Mouse (Mus musculus) spleen, adult 2 months (tissue): Measurements from ENCODE around the gene Ube2cbp.

Source experiments
- CTCF ChIP-seq: fragments of 200-500 bp; IDR thresholded peaks from 2 replicates; pipeline ENCODE4 v1.5.1; 2011; ENCODE audit warnings: mild to moderate bottlenecking, inconsistent platforms; ENCODE audit not compliant: insufficient read depth, insufficient read length, insufficient replicate concordance; ENCODE audit errors: extremely low read depth
- POLR2A ChIP-seq: fragments of 200-500 bp; IDR thresholded peaks from 2 replicates; pipeline ENCODE4 v1.6.1; 2011; ENCODE audit warnings: low read depth, low read length, inconsistent platforms

- TF ChIP-seq CTCF, result no peak
- TF ChIP-seq POLR2A, result no peak
Observed at GRCm38 (mm10) chr9:86436608-86437007, 28.1 kb downstream of the Ube2cbp start.
